Mouse (Mus musculus) frontal cortex, adult 2 months (tissue): Measurements from ENCODE around the gene Fcmr. TPM values are rescaled to one million over a fixed set of nuclear protein-coding genes. Genes with fewer than 3 reads are reported as not detected.
A peak's percentile ranks its signal among the peaks of the same experiment; 100 is the strongest.

ENCODE experiments used
- DNase-seq, 2 experiments: peaks; one replicate each; pipeline ENCODE4 v3.0.0; 2022; ENCODE audit warnings: low spot score in 1 of 2; ENCODE audit errors: extremely low spot score in 1 of 2
- polyA plus RNA-seq: library from polyadenylated mRNA; depleted of rRNA; stranded (reverse); fragments of >200 nt; gene quantifications from 2 replicates; pipeline ENCODE4 v1.2.3, GENCODE M21; 2012; rRNA removed

Fcmr gene
- polyA plus RNA-seq = 0.28 and 1.0 TPM in 2 replicates

DNA sequence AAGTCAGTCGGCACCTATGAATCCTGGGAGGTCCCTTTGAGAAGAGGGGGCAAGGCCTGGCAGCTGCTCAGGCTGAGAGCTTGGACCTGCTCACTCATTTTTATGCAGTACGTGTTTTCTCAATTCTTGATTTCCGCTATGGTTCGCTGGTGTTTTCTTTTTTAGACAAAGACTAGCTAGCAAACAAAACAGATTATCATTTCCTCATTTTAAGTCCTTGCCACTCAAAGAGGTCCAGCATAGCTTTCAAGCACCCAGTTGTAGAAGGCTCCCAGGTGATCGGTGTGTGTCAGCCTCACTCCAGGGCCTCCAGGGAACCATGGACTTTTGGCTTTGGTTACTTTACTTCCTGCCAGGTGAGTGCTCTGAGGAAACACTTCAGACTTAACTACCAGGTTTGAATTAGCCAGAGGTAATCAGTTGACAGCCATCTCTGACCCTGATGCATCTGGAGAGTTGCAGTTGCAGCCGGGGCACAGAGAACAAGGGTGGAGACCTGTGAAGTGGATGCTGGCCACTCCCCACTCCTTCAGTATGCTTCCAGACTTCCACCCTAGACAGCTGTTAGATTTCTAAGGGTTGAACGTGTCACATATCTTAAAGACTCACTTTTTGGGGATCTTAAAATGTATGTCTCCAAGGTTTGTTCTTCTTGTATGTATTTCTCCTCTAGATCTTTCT is at the start of gene Fcmr:
Gene Fcmr (plus strand): TSS at position 129 of the 681 bp plus-strand sequence.
- DNase-seq = no peak

DNA sequence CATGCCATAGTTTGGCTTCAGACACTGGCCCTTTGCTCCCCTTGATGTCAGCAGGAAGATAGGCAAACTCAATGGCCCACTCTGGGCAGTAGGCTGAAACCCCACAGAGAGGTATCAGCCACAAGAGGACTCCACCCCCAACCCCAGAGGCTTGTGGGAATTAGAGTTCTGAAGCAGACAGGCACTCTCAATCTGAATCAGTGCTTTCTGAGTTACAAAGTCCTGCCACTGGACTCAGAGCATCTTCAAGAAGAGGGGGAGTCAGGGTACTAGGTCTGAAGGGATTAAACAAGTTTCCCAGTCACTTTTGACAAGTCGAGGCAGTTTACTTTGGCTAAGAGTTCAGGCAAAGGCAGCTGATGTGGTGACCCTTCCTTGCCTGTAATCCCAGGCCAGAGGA is 45.7 kb upstream of the Fcmr start:
- DNase-seq = no peak

DNA sequence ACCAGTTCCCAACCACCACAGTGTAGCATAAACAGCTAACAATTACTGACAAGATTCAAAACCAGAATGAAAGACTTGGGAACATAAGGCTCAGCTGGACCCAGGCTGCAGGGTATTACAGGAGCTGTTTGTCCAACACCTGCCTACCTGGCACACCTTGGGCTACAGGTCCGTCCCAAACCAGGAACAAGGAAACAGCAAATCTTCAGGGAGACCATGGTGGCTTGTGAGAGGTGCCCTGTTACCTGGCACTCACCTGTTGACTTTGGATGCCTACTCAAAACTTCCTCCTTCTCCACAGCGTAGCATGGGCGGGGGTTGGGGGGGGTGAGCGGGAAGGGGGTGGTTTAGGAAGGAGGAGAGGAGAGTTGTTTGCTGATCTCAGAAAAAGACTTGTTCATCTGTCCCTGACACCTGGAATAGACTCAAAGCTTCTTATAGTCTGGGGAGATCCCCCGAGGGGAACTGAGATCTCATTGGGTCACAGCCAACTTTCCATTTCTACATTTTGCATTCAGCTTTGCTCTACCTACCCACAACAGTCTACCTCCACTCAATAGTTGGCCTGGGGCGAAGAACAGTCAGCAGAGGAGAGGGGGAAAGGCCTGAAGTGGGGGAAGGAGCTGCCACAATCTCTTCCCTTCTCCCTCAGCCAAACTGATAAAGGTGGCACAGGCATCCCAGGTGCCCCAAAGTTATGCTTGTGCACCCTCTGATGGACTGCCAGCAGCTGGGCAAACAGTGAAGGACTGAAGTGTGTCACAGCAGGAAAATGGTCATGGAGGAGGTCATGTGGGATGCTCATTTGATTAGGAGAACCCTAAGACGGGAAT is 44.9 kb upstream of the Fcmr start:
- DNase-seq = no peak

DNA sequence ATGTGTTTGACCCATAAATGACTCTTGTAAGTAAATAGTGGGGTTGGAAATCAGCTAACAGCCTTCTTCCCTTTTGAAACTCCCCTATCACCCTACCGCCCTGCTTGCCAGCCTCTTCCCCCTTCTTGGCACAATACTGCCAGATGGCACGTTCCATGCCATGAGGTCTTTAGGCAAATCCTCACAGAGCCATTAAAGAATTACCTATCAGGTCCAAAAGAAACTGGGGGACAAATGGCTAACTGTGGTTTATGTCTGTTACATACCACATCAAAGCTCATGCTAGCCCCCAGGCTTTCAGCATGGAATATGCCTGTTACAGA is 44.4 kb upstream of the Fcmr start:
- DNase-seq = no peak

DNA sequence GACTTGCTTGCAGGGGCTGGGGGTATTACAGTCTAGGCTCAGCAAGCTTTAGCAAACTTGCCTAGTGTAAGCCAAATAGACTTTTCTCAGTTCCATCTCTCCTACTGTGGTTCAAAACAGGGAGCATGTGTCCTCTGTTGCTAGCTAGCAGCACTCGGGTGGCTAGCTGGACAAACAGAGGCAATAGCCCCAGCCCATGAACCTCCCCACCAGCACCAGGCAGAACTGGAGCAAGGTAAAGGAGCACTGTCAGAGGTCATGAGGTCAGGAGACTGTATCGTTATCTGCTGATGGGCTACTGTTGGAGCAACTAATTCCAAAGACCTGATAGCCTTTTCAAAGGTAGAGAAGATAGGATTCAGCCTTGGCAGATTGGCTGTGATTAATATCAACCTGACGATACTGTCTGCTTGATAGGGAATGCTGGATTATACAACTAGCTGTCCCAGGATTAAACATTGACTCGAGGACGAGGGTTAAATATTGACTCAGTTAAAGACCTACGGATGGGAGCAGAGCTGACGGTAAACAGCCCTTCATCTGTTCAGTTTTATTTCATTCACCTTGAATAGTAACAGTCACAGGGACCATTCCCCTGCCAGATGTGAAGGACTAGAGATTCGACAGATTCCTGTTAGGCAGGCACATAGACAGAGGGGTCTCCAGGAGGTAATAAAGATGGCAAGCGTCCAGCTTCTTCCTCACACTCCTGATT is 43.4 kb upstream of the Fcmr start:
- no peak for DNase-seq

DNA sequence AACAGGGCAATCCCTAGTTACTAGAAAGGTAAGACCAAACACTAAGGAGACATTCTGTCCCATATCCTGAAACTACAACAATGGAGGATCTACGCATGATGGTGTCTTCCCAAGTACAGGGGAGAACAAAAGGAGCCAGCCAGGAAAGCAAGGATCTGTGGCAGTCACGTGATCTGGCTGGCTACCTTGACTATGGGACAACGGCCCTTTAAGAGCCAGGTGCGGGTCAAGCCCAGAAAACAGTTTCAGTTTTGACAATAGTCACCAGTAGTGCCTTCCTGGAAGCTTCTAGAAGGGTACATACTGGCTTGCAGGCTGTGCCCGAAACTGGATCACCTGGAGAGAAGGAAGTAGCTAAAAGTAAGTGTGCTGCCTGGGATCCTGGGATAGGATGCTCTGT is 39.0 kb upstream of the Fcmr start, which contains the start of gene Pigr:
Gene Pigr (plus strand): TSS at position 237 of the 400 bp plus-strand sequence.
- DNase-seq = no peak

DNA sequence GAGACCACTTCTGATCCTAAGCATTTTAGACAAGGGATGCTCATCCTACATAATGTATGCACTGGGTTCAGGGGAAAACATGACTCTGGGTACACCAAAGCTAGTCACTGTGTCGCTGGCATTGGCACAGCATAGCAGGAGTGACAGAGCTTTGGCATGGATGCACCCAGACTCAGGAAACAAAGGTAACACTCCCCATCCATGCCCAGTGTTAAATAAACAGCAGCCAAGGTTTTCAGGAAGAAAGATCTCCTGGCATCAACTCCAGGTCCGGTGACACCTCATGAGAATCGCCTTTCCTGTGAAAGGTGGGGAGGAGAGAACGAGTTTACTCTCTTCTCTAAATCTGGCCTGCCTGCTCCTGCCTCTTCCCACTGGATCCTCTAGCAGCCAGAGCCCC is 36.8 kb upstream of the Fcmr start:
- DNase-seq = no peak

DNA sequence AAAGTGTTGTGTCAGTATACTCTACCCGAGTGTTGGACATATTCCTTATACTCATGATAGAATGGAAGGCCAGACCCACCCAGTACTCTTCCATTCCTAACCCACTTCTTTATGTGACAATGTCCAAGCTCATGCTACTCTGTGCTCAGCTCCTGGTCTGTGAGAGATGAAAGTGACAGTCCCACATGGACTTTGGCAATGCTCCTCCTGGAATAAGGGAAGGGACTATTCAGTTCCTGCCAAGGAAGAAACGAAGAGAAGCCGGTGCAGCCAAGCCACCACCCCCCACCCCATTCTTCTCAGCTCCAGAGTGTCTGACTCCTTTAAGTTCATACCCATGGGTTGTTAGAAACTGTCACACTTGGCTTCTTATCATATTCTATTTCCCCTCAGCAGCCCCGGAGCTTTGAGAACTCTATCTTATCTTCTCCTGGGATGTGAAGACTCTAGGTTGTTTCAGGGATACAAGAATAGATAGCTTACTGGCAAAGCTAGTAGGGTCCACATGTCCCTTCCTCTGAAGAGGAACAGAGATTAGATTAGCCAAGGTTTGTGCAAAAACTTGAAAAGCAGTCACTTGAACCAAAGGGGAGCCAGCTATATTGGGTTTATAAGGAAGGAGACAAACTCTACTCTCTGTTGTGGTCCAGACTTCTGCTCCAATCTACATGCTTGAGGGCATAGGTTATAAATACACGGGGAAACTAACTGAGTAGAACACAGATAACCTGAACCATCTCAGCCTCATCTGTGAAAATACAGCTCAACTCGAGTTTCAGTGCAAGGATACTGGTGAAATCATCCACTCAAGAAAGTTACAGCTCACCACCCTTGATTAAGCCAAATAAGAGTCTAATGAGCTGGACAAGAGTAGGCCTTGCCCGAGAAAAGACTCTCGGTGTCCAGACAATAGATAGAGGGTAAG is 35.3 kb upstream of the Fcmr start:
- no peak for DNase-seq

DNA sequence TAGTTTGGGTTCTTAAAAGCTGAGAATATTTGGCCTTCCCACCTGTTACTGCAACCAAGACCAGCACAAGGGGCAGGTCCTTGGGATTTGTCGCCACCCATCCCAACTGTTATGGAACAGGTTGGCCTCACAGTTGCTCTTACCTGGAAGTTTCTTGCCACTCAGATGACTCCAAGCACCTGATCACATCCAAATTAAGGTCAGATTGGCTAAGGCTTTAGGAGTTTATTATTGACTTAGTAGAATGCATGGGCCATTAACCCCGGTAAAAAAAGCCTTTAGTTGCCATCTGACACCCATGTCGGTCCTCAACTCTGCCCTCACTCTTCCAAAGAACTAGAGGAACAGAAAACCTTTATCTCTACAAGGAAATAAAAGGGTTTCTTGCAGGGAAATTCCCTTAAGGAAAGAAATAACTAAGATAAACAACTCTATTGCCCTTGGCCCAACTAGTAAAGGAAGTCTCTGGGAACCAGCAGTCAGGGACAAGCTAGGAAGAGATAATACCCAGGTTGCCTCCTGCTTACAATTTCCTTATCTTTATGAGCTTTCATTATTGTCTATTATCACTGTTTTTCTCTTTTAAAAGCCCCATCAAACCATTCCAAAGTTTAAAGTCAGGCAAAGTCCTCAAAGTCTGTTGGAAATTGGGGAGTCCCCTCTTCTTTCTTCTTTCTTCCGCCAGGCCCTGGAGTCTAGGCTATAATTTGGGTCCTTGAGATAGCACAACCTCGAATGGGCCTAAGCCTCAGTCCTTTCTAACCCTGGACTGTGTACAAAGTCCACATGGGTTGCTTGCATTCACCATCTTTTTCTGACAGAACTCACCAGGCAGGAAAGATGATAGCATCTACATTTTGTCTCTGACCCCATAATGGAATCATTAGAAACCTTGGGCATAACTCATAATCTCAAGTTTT is 33.0 kb upstream of the Fcmr start:
- no peak for DNase-seq

DNA sequence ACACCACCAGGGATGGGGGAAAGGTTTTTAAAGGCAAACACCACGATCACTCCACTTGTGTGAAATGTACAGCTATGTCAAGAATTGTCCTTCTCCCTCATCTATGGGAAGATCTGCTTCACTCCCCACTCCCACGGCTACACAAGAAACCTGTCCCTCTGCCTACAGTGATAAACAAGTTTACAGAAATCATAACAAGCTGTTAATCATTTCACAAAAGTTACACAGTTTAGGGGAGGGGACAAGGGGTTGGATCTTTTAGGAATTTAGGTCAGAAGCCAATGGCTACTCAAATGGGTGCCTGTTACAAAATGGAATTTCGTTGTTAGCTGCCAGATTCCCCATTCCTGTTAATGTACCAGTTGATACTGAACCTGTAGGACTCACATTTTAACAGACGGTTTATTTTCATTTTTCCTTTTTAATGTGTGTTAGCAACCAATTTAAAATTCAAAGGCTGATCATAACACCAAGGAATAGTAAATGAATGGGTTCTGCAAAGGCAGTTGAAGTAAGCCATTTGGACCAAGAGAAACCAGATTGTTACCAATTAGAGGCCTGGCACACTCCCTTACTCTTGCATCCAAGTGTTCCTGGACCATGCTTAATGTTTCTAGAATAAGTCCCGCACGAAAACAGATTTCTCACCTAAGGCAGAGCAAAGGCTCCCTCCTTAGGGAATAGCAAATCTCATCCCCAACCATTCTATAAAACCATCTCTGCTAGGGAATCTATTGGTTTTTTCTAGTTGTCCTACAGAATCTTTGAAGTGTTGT is 30.1 kb upstream of the Fcmr start:
- DNase-seq = no peak

DNA sequence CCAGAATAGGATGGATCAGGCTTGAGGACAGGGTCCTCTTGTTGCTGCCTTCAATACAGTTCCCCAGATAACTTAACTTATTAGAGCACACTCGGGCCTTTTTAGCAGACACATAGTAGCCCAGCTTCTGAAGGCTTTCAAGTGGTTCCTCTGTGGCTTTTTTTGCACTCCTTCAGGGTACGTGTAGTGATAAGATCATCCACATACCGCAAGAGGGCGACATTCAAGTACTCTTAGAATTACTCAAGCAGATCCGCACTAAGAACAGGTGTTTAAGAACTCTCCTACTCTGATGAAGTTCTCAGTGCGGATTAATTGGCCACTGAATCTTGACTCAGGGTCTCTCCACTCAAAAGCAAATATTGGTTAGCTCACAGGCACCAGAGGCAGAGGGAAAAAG is 27.2 kb upstream of the Fcmr start:
- DNase-seq = peak in 1 of 2 experiments; percentile 20

DNA sequence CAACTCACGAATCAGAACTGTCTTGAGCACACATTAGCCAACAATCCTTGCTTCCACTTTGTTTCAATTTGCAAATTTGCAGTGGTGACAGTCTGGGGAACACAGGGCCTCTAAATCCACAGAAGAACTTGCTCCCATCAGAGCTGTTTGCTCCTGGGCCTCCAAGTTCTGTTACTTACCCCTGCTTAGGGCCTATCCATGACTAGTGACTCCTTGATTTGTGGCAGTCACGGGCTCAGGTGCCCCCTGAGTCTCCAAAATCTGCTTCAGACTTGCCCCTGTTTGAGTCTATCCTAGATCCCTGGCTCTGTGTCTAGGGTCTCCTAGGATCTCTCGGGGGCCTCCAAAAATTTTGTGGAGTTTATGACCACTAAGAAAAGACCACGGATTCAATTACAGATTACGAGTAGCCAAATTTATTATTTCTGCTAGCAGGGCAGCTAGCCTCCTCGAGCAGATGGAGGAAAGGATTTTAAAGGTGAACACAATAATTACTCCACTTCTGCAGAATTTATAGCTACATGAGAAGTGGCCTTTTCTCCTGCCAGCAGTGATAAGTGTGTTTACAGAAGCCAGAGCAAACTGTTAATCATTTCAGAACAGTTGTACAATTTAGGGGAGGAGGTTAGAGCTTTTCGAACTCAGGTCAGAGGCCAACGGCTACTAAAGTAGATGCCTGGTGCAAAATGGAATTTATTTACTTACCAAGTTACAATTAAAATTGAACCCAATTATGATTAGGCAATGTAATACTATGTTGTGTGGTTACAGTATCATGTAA is 24.7 kb upstream of the Fcmr start:
- DNase-seq = no peak

DNA sequence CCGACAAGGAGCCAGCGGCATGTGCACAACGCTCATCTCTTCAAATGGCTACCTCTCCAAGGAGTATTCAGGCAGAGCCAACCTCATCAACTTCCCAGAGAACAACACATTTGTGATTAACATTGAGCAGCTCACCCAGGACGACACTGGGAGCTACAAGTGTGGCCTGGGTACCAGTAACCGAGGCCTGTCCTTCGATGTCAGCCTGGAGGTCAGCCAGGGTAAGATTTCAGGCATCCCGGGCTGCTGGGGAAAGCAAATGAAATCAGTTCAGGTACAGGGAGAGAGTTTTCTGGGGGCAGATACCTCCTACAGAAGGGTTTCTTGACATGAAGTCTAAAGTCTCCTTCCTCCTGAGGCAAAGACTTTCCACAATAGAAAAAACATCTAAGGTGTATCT is 23.8 kb upstream of the Fcmr start:
- no peak for DNase-seq

DNA sequence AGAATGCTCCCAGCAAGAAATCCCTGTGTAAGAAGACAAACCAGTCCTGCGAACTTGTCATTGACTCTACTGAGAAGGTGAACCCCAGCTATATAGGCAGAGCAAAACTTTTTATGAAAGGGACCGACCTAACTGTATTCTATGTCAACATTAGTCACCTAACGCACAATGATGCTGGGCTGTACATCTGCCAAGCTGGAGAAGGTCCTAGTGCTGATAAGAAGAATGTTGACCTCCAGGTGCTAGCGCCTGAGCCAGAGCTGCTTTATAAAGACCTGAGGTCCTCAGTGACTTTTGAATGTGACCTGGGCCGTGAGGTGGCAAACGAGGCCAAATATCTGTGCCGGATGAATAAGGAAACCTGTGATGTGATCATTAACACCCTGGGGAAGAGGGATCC is 21.0 kb upstream of the Fcmr start:
- no peak for DNase-seq

DNA sequence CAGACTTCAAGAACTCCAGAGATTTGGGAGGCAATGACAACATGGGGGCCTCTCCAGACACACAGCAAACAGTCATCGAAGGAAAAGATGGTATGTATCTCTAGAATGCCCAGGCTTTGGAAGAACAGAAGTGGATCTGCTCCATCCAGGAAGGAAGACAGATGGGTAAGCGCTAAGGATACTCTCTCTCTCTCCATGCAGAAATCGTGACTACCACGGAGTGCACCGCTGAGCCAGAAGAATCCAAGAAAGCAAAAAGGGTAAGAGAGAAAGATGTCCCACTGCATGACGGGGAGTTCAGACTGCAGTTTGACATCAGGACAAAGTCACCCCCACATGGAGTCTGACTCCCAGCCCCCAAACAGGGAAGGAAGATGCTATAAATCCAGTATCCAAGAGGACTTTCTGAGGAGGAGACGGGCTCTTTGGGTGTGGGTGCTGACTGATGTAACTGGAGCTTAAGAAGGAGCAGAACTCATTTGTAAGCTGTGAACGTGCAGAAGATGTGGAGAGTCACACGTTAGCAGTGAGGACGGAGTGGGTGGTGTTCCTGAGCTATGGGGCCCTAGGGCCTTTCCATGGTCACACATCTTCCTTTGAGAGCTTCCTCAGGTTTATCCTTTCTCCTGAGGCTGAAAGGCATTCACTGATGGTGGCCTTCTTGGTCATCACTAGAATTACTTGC is 15.8 kb upstream of the Fcmr start:
- DNase-seq = peak; percentile 12 to 44

DNA sequence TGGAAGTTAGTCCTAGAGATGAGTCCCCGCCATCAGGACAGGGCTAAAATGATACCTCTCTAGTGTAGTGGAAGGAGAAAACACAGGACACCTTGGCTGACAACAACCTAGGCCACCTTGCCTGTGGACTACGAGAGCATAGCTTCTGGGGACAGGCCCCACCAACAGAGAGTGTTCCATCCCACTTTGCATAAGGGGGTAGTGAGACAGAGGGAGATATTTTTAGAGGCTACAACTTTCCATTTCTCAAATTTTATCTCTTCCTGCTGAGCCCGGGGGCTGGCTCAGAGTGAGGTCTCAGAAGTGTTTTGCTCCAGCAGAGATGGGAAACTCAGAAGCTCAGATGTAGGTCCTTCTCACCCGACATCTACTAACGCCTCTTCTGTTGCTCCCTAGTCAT is 15.1 kb upstream of the Fcmr start:
- no peak for DNase-seq

DNA sequence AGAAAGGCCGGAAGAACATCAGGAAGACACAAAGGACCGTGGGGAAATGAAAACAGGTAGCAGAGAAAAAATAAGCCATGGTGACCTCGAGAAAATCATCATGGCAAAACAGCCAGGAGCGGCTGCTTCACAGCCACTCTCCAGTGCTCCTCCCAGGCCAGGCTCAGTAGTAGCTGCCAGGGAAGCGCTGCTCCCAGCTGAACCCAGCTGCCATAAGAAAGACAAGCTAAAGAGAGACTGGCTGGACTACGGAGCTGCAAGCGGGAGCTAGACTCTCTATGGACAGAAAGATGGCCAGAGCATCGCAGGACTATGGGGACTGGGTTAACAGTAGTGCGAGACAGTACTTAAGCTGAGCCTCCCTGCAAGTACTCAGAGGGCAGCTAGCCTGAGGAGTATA is 10.7 kb upstream of the Fcmr start:
- no peak for DNase-seq
